Mouse (Mus musculus): ENCODE measurements around the gene Kcne1. TPM values are rescaled to one million over a fixed set of nuclear protein-coding genes. Genes with fewer than 3 reads are reported as not detected.

Kcne1 gene
- polyA plus RNA-seq, 1 experiment from 2014 or later = 64.5 TPM

DNA sequence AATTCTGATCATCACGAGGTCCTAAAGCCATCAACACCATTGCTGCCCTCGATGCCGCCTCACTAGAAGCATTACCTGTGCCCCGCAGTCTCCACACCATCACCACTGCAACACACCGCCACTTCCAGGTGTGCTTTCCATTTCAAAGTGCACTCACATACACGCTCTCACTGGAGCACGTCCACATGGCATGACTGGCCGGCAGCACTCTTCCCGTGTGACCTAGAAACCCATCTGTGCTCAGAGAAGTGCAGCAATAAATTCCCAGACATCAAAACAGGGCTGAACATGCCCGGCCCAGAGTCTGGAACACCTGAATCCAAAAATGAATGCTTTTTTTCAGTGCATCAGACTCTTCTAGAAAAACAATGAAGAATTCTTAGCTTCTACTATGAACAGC, 31.4 kb downstream of the Kcne1 start:
- WGBS (ENCODE audit: insufficient replicate concordance) = 84% methylated on average over 10 of the region's 10 CpGs
- H3K4me2 ChIP-seq = no peak overlapping the region
- H3K9ac ChIP-seq (ENCODE audit: low read depth, low read length) = no peak overlapping the region
- H3K4me3 ChIP-seq (ENCODE audit: low read depth, low read length) = no peak overlapping the region
- 0 out of 2 replicates have a peak, but pooled peaks cover 8% of the 10 kb centered on the region for H3K4me1 ChIP-seq (ENCODE audit: control insufficient read depth, insufficient read depth, low read length)
- no peaks in the 10 kb centered on the region for H3K27me3 ChIP-seq (ENCODE audit: control insufficient read depth, insufficient read depth, low read length)
- ATAC-seq (replicated peaks; ENCODE audit: insufficient number of reproducible peaks, low FRiP score, low TSS enrichment) = no peak
- no peaks in the 10 kb centered on the region for H3K9me3 ChIP-seq (replicated peaks; ENCODE audit: control insufficient read depth, low read length)
- no peaks in the 10 kb centered on the region for H3K36me3 ChIP-seq (ENCODE audit: control insufficient read depth, insufficient read depth, low read length)
- H3K27ac ChIP-seq (ENCODE audit: low read depth, low read length) = no peak overlapping the region

- Histone ChIP-seq H3K27me3 (ENCODE audit: control insufficient read depth, insufficient read depth, low read length) (no peaks in the 10 kb centered on the region), H3K27ac (ENCODE audit: low read depth, low read length) (no peak overlapping the region)
Observed at GRCm38 (mm10) chr16:92325062-92325406, 34.2 kb downstream of the Kcne1 start.

GRCm38 (mm10) chr16:92324309-92325061, 34.8 kb downstream of the Kcne1 start:
- WGBS (ENCODE audit: insufficient replicate concordance) = 53% methylated on average over 7 of the region's 7 CpGs

More at GRCm38 (mm10) chr16:92325062-92325406, 34.2 kb downstream of the Kcne1 start:
- Histone ChIP-seq H3K9me3 (replicated peaks; ENCODE audit: control insufficient read depth, low read length) (no peaks in the 10 kb centered on the region), H3K4me2 (no peak overlapping the region), H3K4me3 (ENCODE audit: low read depth, low read length) (no peak overlapping the region), H3K4me1 (ENCODE audit: control insufficient read depth, insufficient read depth, low read length) (no peaks in the 10 kb centered on the region), H3K36me3 (ENCODE audit: control insufficient read depth, insufficient read depth, low read length) (no peaks in the 10 kb centered on the region), H3K9ac (ENCODE audit: low read depth, low read length) (no peak overlapping the region)
- WGBS (ENCODE audit: insufficient replicate concordance) = 50% methylated on average over 1 of the region's 1 CpGs
- ATAC-seq (replicated peaks; ENCODE audit: insufficient number of reproducible peaks, low FRiP score, low TSS enrichment) = no peak

DNA sequence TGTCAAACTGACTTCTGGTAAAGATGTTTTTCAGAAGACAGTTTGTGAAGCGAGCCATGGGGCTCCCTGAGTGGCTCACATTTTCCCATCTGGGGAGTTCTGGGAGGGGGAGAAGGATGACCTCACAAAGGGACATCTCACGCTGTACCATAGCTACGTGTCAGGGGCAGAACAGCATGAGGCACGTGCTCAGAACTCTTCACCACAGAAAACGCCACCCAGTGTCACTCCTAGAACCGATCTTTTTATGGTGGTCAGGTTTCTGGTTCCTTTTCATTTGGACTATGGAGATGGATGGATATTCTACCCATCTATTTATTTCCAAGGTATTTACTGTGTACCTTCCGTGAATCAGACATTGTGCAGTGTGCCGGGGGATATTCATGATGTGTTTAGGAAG, 37.9 kb downstream of the Kcne1 start, which contains the start of gene Fam243:
Fam243 (minus strand) TSS at position 101 of the 400 bp plus-strand sequence.
- no peak within 1 kb of the TSS for H3K4me3 ChIP-seq (ENCODE audit: low read depth, low read length)
- ATAC-seq (replicated peaks; ENCODE audit: insufficient number of reproducible peaks, low FRiP score, low TSS enrichment) = no peak
- no peak within 1 kb of the TSS for H3K4me2 ChIP-seq
- no peaks in the 10 kb centered on the region; the same call in 1 of the 2 replicates for H3K9me3 ChIP-seq (replicated peaks; ENCODE audit: control insufficient read depth, low read length)
- H3K9ac ChIP-seq (ENCODE audit: low read depth, low read length) = no peak within 1 kb of the TSS
- no peak within 1 kb of the TSS for H3K27ac ChIP-seq (ENCODE audit: low read depth, low read length)
- H3K4me1 ChIP-seq (ENCODE audit: control insufficient read depth, insufficient read depth, low read length) = no peaks in the 10 kb centered on the region
- no peaks in the 10 kb centered on the region for H3K36me3 ChIP-seq (ENCODE audit: control insufficient read depth, insufficient read depth, low read length)
- no peaks in the 10 kb centered on the region for H3K27me3 ChIP-seq (ENCODE audit: control insufficient read depth, insufficient read depth, low read length)
- WGBS (ENCODE audit: insufficient replicate concordance) = 84% methylated on average over 8 of the region's 8 CpGs

More at GRCm38 (mm10) chr16:92324309-92325061, 34.8 kb downstream of the Kcne1 start:
- no peaks in the 10 kb centered on the region for H3K36me3 ChIP-seq (ENCODE audit: control insufficient read depth, insufficient read depth, low read length)
- no peak overlapping the region for H3K27ac ChIP-seq (ENCODE audit: low read depth, low read length)
- no peaks in the 10 kb centered on the region for H3K27me3 ChIP-seq (ENCODE audit: control insufficient read depth, insufficient read depth, low read length)
- H3K4me3 ChIP-seq (ENCODE audit: low read depth, low read length) = no peak overlapping the region
- no peak overlapping the region for H3K4me2 ChIP-seq
- ATAC-seq (replicated peaks; ENCODE audit: insufficient number of reproducible peaks, low FRiP score, low TSS enrichment) = no peak
- no peaks in the 10 kb centered on the region for H3K9me3 ChIP-seq (replicated peaks; ENCODE audit: control insufficient read depth, low read length)
- H3K9ac ChIP-seq (ENCODE audit: low read depth, low read length) = no peak overlapping the region
- no peaks in the 10 kb centered on the region for H3K4me1 ChIP-seq (ENCODE audit: control insufficient read depth, insufficient read depth, low read length)

- 72% methylated on average over 3 of the region's 3 CpGs for WGBS (ENCODE audit: insufficient replicate concordance)
- no peaks in the 10 kb centered on the region; the same call in 1 of the 2 replicates for H3K9me3 ChIP-seq (replicated peaks; ENCODE audit: control insufficient read depth, low read length)
- H3K4me1 ChIP-seq (ENCODE audit: control insufficient read depth, insufficient read depth, low read length) = no peaks in the 10 kb centered on the region
- no peak for ATAC-seq (replicated peaks; ENCODE audit: insufficient number of reproducible peaks, low FRiP score, low TSS enrichment)
- no peaks in the 10 kb centered on the region for H3K36me3 ChIP-seq (ENCODE audit: control insufficient read depth, insufficient read depth, low read length)
- H3K9ac ChIP-seq (ENCODE audit: low read depth, low read length) = no peak overlapping the region
- no peak overlapping the region for H3K4me3 ChIP-seq (ENCODE audit: low read depth, low read length)
- H3K27me3 ChIP-seq (ENCODE audit: control insufficient read depth, insufficient read depth, low read length) = no peaks in the 10 kb centered on the region
- no peak overlapping the region for H3K4me2 ChIP-seq
- H3K27ac ChIP-seq (ENCODE audit: low read depth, low read length) = no peak overlapping the region
Observed at GRCm38 (mm10) chr16:92320361-92320760, 38.9 kb downstream of the Kcne1 start.

DNA sequence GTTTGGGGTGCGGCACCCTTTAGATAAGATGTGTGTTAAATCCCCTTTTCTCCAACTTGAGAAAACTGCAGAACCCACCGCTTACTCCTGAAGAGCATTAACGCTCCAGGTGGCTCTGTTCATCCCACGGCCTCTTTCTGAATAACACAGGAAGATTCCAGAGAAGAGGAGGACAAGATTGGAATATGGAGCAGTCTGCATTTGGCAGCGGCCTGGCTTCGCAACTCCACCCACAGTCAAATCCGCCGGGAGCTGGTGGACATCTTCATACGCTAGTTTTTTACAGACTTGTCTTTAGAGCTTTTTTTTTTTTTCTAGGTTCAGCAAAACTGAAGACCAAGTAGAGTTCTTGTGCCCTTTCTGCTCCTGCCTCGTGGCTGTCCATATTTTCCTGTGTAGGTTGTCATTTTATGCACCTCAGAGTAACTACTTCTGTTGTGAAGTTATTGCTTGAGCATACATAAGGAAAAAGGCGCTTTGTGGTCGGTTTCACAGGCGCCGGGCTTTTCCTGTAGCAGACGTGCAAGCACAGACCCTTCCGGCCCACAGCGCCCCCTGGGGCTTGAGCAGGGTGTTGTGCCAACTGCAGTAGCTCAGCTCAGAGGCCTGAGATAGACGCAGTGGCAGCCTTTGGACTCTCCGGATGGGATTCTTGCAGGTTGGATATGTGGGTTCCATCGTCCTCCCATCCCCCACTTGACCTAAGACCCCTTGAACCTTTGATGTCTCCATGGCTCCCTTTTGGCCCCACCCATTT, 39.7 kb downstream of the Kcne1 start:
- no peaks in the 10 kb centered on the region; the same call in 1 of the 2 replicates for H3K9me3 ChIP-seq (replicated peaks; ENCODE audit: control insufficient read depth, low read length)
- H3K27ac ChIP-seq (ENCODE audit: low read depth, low read length) = no peak overlapping the region

GRCm38 (mm10) chr16:92316049-92316738, 43.1 kb downstream of the Kcne1 start:
- Histone ChIP-seq H3K27me3 (ENCODE audit: control insufficient read depth, insufficient read depth, low read length) (no peaks in the 10 kb centered on the region), H3K9ac (ENCODE audit: low read depth, low read length) (no peak overlapping the region), H3K27ac (ENCODE audit: low read depth, low read length) (no peak overlapping the region), H3K4me2 (no peak overlapping the region), H3K36me3 (ENCODE audit: control insufficient read depth, insufficient read depth, low read length) (no peaks in the 10 kb centered on the region), H3K4me1 (ENCODE audit: control insufficient read depth, insufficient read depth, low read length) (peaks cover 3% of the 10 kb centered on the region; the same call in 1 of the 2 replicates), H3K9me3 (replicated peaks; ENCODE audit: control insufficient read depth, low read length) (no peaks in the 10 kb centered on the region; the same call in 1 of the 2 replicates), H3K4me3 (ENCODE audit: low read depth, low read length) (no peak overlapping the region)
- whole genome bisulfite sequencing (ENCODE audit: insufficient replicate concordance) = 58% methylated on average over 7 of the region's 7 CpGs
- no peak for ATAC-seq (replicated peaks; ENCODE audit: insufficient number of reproducible peaks, low FRiP score, low TSS enrichment)

More for the DNA sequence above, 39.7 kb downstream of the Kcne1 start:
- WGBS (ENCODE audit: insufficient replicate concordance) = 56% methylated on average over 20 of the region's 20 CpGs
- Histone ChIP-seq H3K4me1 (ENCODE audit: control insufficient read depth, insufficient read depth, low read length) (peaks cover under 1% of the 10 kb centered on the region; the same call in 1 of the 2 replicates), H3K9ac (ENCODE audit: low read depth, low read length) (no peak overlapping the region), H3K4me3 (ENCODE audit: low read depth, low read length) (no peak overlapping the region), H3K4me2 (no peak overlapping the region), H3K27me3 (ENCODE audit: control insufficient read depth, insufficient read depth, low read length) (no peaks in the 10 kb centered on the region), H3K36me3 (ENCODE audit: control insufficient read depth, insufficient read depth, low read length) (no peaks in the 10 kb centered on the region)
- no peak for ATAC-seq (replicated peaks; ENCODE audit: insufficient number of reproducible peaks, low FRiP score, low TSS enrichment)

Measured in heart, embryonic 11.5 days (tissue).